In the genomic region with DNA sequence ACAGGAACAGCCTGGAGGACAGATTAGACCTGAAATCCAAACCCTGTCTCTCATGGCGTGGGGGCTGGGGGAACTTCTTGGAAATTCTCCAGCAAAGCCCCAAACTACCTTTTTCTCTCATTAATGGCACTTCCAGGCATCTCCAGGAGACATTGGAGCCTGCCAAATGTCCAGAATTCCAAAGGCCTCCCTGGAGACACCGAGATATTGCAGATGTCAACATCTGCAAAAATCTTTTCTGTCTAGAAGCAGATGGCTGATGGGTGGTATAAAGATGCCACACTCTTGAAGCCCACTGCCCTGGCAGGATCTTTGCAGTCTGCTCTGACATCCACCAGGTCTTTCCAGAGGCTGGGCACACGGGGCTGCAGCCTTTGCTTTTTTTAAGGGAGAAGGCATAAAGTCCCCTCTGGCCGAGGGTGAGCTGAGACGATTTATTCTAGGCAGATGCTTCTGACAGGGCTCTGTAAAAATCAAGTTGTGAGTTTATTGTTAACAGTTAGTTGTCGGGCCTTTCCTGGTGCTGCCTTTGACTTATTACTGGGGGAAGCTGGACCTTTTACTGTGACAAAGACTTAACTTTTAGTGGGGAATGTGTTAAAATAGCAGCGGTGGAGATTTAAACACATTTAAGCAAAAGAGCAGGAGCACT, we compare ENCODE assay signal across 9 mouse cellular contexts. TPM values are rescaled to one million over a fixed set of nuclear protein-coding genes. Genes with fewer than 3 reads are reported as not detected.
DNase-seq lines count a peak whose midpoint lies in the region; ATAC-seq and TF ChIP-seq lines count a peak whose summit lies in the region.
"Had no signal": no experiment of that assay in that cellular context is flagged by ENCODE, and none has a peak within 500 bp of the region (broad histone marks: within the 10 kb centered on the region; RNA-seq: fewer than 3 reads in every experiment).

No protein-coding gene starts in this region.

- H3K9ac ChIP-seq in hindbrain, embryonic 14.5 days = no peak overlapping the region
- 0 out of 2 replicates have a peak overlapping the region, but pooled peaks have one; percentile 30 for H3K9ac ChIP-seq in heart, embryonic 13.5 days
- no peak overlapping the region for H3K9ac ChIP-seq in midbrain, embryonic 14.5 days (replicated peaks; ENCODE audit: low read length)
- H3K9ac ChIP-seq: lung, embryonic 15.5 days had no signal

- DNase-seq in hindbrain, embryonic 10.5 days (ENCODE audit: low spot score) = peak; percentile 40
- no peak for DNase-seq in hindbrain, embryonic 14.5 days (ENCODE audit: low spot score)
- peak; percentile 71 for DNase-seq in embryo, embryonic 11 days
- DNase-seq in midbrain, embryonic 14.5 days = peak; percentile 39
- no peak for DNase-seq in frontal cortex, postnatal 10 days (ENCODE audit: low spot score in 2 of 2)
- no peak for DNase-seq in frontal cortex, postnatal 14 days (ENCODE audit: low spot score in 2 of 2)
- DNase-seq in lung, adult 2 months = no peak

- no peaks in the 10 kb centered on the region for H3K9me3 ChIP-seq in hindbrain, embryonic 10.5 days
- no peaks in the 10 kb centered on the region for H3K9me3 ChIP-seq in hindbrain, embryonic 14.5 days (ENCODE audit: control insufficient read depth, low read length)
- H3K9me3 ChIP-seq in heart, embryonic 13.5 days = no peaks in the 10 kb centered on the region
- H3K9me3 ChIP-seq in midbrain, embryonic 14.5 days (ENCODE audit: control insufficient read depth, low read length) = no peaks in the 10 kb centered on the region
- H3K9me3 ChIP-seq: lung, embryonic 15.5 days had no signal

- 15% methylated on average over 7 of the region's 7 CpGs for WGBS in hindbrain, embryonic 10.5 days
- 16% methylated on average over 7 of the region's 7 CpGs for WGBS in hindbrain, embryonic 14.5 days
- WGBS in heart, embryonic 13.5 days = 32% methylated on average over 7 of the region's 7 CpGs
- WGBS in midbrain, embryonic 14.5 days = 13% methylated on average over 7 of the region's 7 CpGs
- WGBS in lung, adult 2 months = 40% methylated on average over 7 of the region's 7 CpGs

- peaks cover 7% of the 10 kb centered on the region for H3K36me3 ChIP-seq in hindbrain, embryonic 10.5 days
- H3K36me3 ChIP-seq in hindbrain, embryonic 14.5 days (replicated peaks; ENCODE audit: control insufficient read depth, insufficient read depth) = no peaks in the 10 kb centered on the region
- H3K36me3 ChIP-seq in heart, embryonic 13.5 days = no peaks in the 10 kb centered on the region
- H3K36me3 ChIP-seq in midbrain, embryonic 14.5 days (ENCODE audit: control insufficient read depth, insufficient read depth, low read length) = no peaks in the 10 kb centered on the region
- H3K36me3 ChIP-seq: lung, embryonic 15.5 days had no signal

- H3K4me3 ChIP-seq in hindbrain, embryonic 10.5 days = peak overlapping the region; percentile 70
- no peak overlapping the region for H3K4me3 ChIP-seq in hindbrain, embryonic 14.5 days (replicated peaks; ENCODE audit: low read length)
- H3K4me3 ChIP-seq in heart, embryonic 13.5 days = no peak overlapping the region
- no peak overlapping the region for H3K4me3 ChIP-seq in midbrain, embryonic 14.5 days (replicated peaks; ENCODE audit: low read depth, low read length)
- H3K4me3 ChIP-seq in lung, adult 2 months (replicated peaks; ENCODE audit: extremely low read depth, low read depth, low read length) = no peak overlapping the region
- H3K4me3 ChIP-seq: lung, embryonic 15.5 days had no signal

- TF ChIP-seq CTCF in lung, adult 2 months (IDR thresholded peaks at IDR 0.05; ENCODE audit: insufficient read depth, low read length) = no peak

- peak overlapping the region; percentile 99 for H3K27ac ChIP-seq in hindbrain, embryonic 10.5 days
- no peak overlapping the region for H3K27ac ChIP-seq in hindbrain, embryonic 14.5 days
- H3K27ac ChIP-seq in heart, embryonic 13.5 days (replicated peaks) = 0 out of 2 replicates have a peak overlapping the region, but pooled peaks have one; percentile 39
- H3K27ac ChIP-seq in midbrain, embryonic 14.5 days (replicated peaks; ENCODE audit: low read depth, low read length) = no peak overlapping the region
- H3K27ac ChIP-seq: lung, embryonic 15.5 days had no signal

- no peak overlapping the region for H3K4me2 ChIP-seq in hindbrain, embryonic 14.5 days (replicated peaks)
- no peak overlapping the region for H3K4me2 ChIP-seq in heart, embryonic 13.5 days
- H3K4me2 ChIP-seq in midbrain, embryonic 14.5 days (ENCODE audit: low read length) = 0 out of 2 replicates have a peak overlapping the region, but pooled peaks have one; percentile 3
- H3K4me2 ChIP-seq: lung, embryonic 15.5 days had no signal

- ATAC-seq in hindbrain, embryonic 14.5 days (ENCODE audit: low FRiP score) = no peak
- ATAC-seq in heart, embryonic 13.5 days (ENCODE audit: extremely low read depth, insufficient number of reproducible peaks, low FRiP score, low TSS enrichment) = no peak
- no peak for ATAC-seq in midbrain, embryonic 14.5 days (ENCODE audit: low FRiP score, low TSS enrichment)

- H3K27me3 ChIP-seq in hindbrain, embryonic 10.5 days (ENCODE audit: insufficient read depth, poor library complexity, severe bottlenecking) = peaks cover 35% of the 10 kb centered on the region
- no peaks in the 10 kb centered on the region for H3K27me3 ChIP-seq in hindbrain, embryonic 14.5 days (ENCODE audit: control insufficient read depth, insufficient read depth, low read length)
- H3K27me3 ChIP-seq in heart, embryonic 13.5 days (replicated peaks) = 0 out of 2 replicates have a peak, but pooled peaks cover 7% of the 10 kb centered on the region
- peaks cover 9% of the 10 kb centered on the region; the same call in 1 of the 2 replicates for H3K27me3 ChIP-seq in midbrain, embryonic 14.5 days (ENCODE audit: control insufficient read depth, insufficient read depth, low read length)

- TF ChIP-seq POLR2A in lung, adult 2 months (IDR thresholded peaks at IDR 0.05; ENCODE audit: borderline replicate concordance, extremely low read depth, low read depth, low read length) = no peak

- peaks cover 64% of the 10 kb centered on the region for H3K4me1 ChIP-seq in hindbrain, embryonic 10.5 days (replicated peaks)
- H3K4me1 ChIP-seq in hindbrain, embryonic 14.5 days (replicated peaks; ENCODE audit: control insufficient read depth, insufficient read depth, low read length) = peaks cover 23% of the 10 kb centered on the region
- H3K4me1 ChIP-seq in heart, embryonic 13.5 days = peaks cover 29% of the 10 kb centered on the region
- peaks cover 38% of the 10 kb centered on the region for H3K4me1 ChIP-seq in midbrain, embryonic 14.5 days (ENCODE audit: control insufficient read depth, insufficient read depth, low read length)
- H3K4me1 ChIP-seq in lung, adult 2 months (ENCODE audit: control insufficient read depth, insufficient read depth, low read length) = peaks cover 7% of the 10 kb centered on the region

RNA-seq across cellular contexts. Expression of a gene that starts 4.7 kb away (rescaled TPM):
- 78.7 and 97.1 TPM in 2 replicates for polyA plus RNA-seq in hindbrain, embryonic 10.5 days (2016; fragmentation: Nextera tagmentation; extraction: Ambion mirVana)
- 19.3 and 26.0 TPM in 2 replicates for polyA plus RNA-seq in hindbrain, embryonic 14.5 days (2014; fragmentation: Nextera tagmentation; extraction: Ambion mirVana)
- polyA plus RNA-seq in heart, embryonic 13.5 days (2015; fragmentation: Nextera tagmentation; extraction: Ambion mirVana) = 26.2 and 30.3 TPM in 2 replicates
- polyA plus RNA-seq in midbrain, embryonic 14.5 days (2014; fragmentation: Nextera tagmentation; extraction: Ambion mirVana) = 13.8 and 24.2 TPM in 2 replicates
- polyA plus RNA-seq in lung, adult 2 months (2012; rRNA removed) = 66.0 and 124 TPM in 2 replicates

Comparison
In these comparisons a context has a peak if more than half of its experiments do, and no peak if none do; other contexts are left out.
1. DNase-seq: peak in hindbrain, embryonic 10.5 days (single experiment), embryo, embryonic 11 days (single experiment) and midbrain, embryonic 14.5 days (single experiment); none in hindbrain, embryonic 14.5 days (single experiment), frontal cortex, postnatal 10 days (0 of 2), frontal cortex, postnatal 14 days (0 of 2) and lung, adult 2 months (single experiment).
2. H3K27ac ChIP-seq: peak in hindbrain, embryonic 10.5 days (single experiment) and heart, embryonic 13.5 days (single experiment); none in hindbrain, embryonic 14.5 days (single experiment) and midbrain, embryonic 14.5 days (single experiment).